Mouse (Mus musculus) embryonic facial prominence, embryonic 13.5 days (tissue): ENCODE measurements around the gene Olfr1126. TPM values are rescaled to one million over a fixed set of nuclear protein-coding genes. Genes with fewer than 3 reads are reported as not detected.

Experiments used
- polyA plus RNA-seq: library from polyadenylated mRNA; unstranded; fragments of >200 nt; fragmentation: Nextera tagmentation; extraction: Ambion mirVana; gene quantifications from 2 replicates; pipeline ENCODE4 v1.2.1, GENCODE M21; 2015

The Olfr1126 gene
- polyA plus RNA-seq, 1 experiment from 2014 or later = not detected

Other genes starting within 250 kb of the Olfr1126 start
- not detected in 2 replicates for gene Olfr1113, start 245.0 kb upstream of the Olfr1126 start, polyA plus RNA-seq
- not detected in 2 replicates for gene Olfr1115, start 205.9 kb upstream of the Olfr1126 start, polyA plus RNA-seq
- not detected in 2 replicates for gene Olfr1116, start 186.4 kb upstream of the Olfr1126 start, polyA plus RNA-seq
- not detected in 2 replicates for gene Olfr1118, start 146.4 kb upstream of the Olfr1126 start, polyA plus RNA-seq
- not detected in 2 replicates for gene Olfr1120, start 99.1 kb upstream of the Olfr1126 start, polyA plus RNA-seq
- not detected in 2 replicates for gene Olfr1121, start 84.1 kb upstream of the Olfr1126 start, polyA plus RNA-seq
- not detected in 2 replicates for gene Olfr1122, start 68.1 kb upstream of the Olfr1126 start, polyA plus RNA-seq
- not detected in 2 replicates for gene Olfr1123, start 37.3 kb upstream of the Olfr1126 start, polyA plus RNA-seq
- gene Olfr1124, start 23.7 kb upstream of the Olfr1126 start, polyA plus RNA-seq = 0.14 TPM in 1 of 2 replicates, not detected in the other
- gene Pramel7, start 43.1 kb downstream of the Olfr1126 start, polyA plus RNA-seq = not detected in 2 replicates
- gene Pramel6, start 52.6 kb downstream of the Olfr1126 start, polyA plus RNA-seq = not detected in 2 replicates
- not detected in 2 replicates for gene Olfr153, start 77.8 kb downstream of the Olfr1126 start, polyA plus RNA-seq
- gene Olfr1128, start 91.6 kb downstream of the Olfr1126 start, polyA plus RNA-seq = not detected in 2 replicates
- not detected in 2 replicates for gene Olfr1129, start 119.9 kb downstream of the Olfr1126 start, polyA plus RNA-seq
- gene Olfr1130, start 152.2 kb downstream of the Olfr1126 start, polyA plus RNA-seq = not detected in 2 replicates
- not detected in 2 replicates for gene Olfr1131, start 173.1 kb downstream of the Olfr1126 start, polyA plus RNA-seq
- gene Olfr1132, start 183.6 kb downstream of the Olfr1126 start, polyA plus RNA-seq = not detected in 2 replicates
- not detected in 2 replicates for gene Olfr1133, start 193.4 kb downstream of the Olfr1126 start, polyA plus RNA-seq
- not detected in 2 replicates for gene Olfr1134, start 204.5 kb downstream of the Olfr1126 start, polyA plus RNA-seq
- gene Olfr1135, start 219.7 kb downstream of the Olfr1126 start, polyA plus RNA-seq = not detected in 2 replicates
- not detected in 2 replicates for gene Olfr1136, start 240.0 kb downstream of the Olfr1126 start, polyA plus RNA-seq